Mouse (Mus musculus) ES-E14 (cell line): ENCODE data around the gene Akt1.

ENCODE experiments used
- HCFC1 ChIP-seq: IDR thresholded peaks from 2 replicates; pipeline ENCODE4 v1.6.1; 2012; ENCODE audit warnings: low read length, inconsistent platforms, borderline replicate concordance; ENCODE audit not compliant: insufficient read depth
- MAFK ChIP-seq: IDR thresholded peaks from 2 replicates; pipeline ENCODE4 v1.6.1; 2014; ENCODE audit warnings: mild to moderate bottlenecking, low read depth, low read length, inconsistent platforms; ENCODE audit not compliant: insufficient read depth

DNA sequence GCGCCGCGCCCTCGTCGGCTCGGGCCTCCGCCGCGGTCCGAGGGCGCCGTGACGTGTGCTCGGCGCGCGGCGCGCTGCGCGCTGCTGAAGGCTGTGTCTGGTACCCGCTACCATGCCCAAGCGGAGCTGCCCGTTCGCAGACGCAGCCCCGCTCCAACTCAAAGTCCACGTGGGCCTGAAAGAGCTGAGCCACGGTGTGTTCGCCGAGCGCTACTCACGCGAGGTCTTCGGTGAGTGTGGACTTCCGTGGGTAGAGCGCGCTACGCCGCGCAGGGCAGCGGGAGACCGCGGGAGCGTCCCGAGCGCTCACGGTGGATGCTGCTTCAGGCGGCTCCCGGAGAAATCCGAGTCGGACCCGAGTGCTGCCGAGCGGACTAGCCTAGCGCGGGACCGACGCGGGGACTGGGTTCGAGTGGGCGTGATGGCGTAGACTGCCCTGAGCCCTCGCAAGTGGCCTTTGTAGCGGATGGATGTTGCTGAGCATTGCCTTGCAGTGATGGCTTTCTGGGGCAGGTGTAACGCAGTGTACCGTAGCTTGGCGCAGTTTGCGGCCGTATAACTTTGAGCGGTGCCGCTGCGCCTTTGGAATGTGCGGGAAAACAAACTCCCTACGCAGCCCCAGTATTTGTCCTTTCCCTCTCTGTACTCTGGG, 29.7 kb downstream of the Akt1 start:
- TF ChIP-seq HCFC1 = no peak
- no peak for TF ChIP-seq MAFK
